21 mouse cellular contexts compared by ENCODE assay signal in the genomic region with DNA sequence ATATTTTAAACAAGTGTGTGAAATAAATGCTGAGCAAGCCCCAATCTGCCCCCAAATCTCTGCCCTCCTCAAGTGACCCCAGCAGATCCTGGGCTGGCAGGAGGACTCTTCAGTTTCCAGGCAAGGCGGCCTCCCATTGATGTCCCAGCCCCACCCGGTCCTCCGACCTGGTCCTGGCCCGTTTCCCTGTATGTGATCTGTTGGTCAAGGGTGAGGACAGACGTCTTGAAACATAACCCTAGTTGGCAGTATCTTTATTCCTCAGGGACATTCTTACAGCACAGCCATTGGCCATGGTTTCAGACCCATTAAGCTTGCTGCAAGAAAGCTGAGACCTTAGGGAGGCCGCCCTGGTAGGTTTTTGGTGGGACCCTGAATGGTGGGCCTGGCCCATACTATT. TPM values are rescaled to one million over a fixed set of nuclear protein-coding genes. Genes with fewer than 3 reads are reported as not detected.
DNase-seq lines count a peak whose midpoint lies in the region; ATAC-seq lines count a peak whose summit lies in the region.
"Had no signal": no experiment of that assay in that cellular context is flagged by ENCODE, and none has a peak within 500 bp of the region (broad histone marks: within the 10 kb centered on the region; RNA-seq: fewer than 3 reads in every experiment).

No protein-coding gene starts in this region.

- no peaks in the 10 kb centered on the region for H3K9me3 ChIP-seq in heart, embryonic 13.5 days
- H3K9me3 ChIP-seq in heart, embryonic 11.5 days (replicated peaks; ENCODE audit: control insufficient read depth, low read length): no peaks in the 10 kb centered on the region
- no peaks in the 10 kb centered on the region for H3K9me3 ChIP-seq in limb, embryonic 10.5 days (replicated peaks)
- H3K9me3 ChIP-seq: embryonic facial prominence, embryonic 12.5 days; forebrain, embryonic 15.5 days; hindbrain, embryonic 12.5 days had no signal

- WGBS in heart, embryonic 13.5 days: 80% methylated on average over 6 of the region's 6 CpGs
- WGBS in heart, embryonic 11.5 days (ENCODE audit: insufficient replicate concordance): 79% methylated on average over 6 of the region's 6 CpGs
- WGBS in limb, embryonic 10.5 days: 91% methylated on average over 6 of the region's 6 CpGs

- DNase-seq in adrenal gland, postnatal 14 days: peak; percentile 69
- no peak for DNase-seq in adrenal gland, postnatal 25 days
- DNase-seq in gastrocnemius, adult 8-10 months (ENCODE audit: low spot score in 2 of 2): peak; percentile 74 to 87
- DNase-seq in limb, embryonic 10.5 days (ENCODE audit: low spot score): no peak
- no peak for DNase-seq in ovary, postnatal 10 days (ENCODE audit: low spot score)
- DNase-seq in cerebellum, postnatal 14 days: no peak
- DNase-seq: adrenal gland, adult 8-10 months; cerebellum, adult 11 months; cerebellum, adult 8-10 months; cerebellum, postnatal 25 days; kidney, adult 11 months; kidney, adult 9 months had no signal

- H3K27me3 ChIP-seq in heart, embryonic 13.5 days (replicated peaks): no peaks in the 10 kb centered on the region
- no peaks in the 10 kb centered on the region for H3K27me3 ChIP-seq in heart, embryonic 11.5 days (ENCODE audit: control insufficient read depth, insufficient read depth, low read length)
- H3K27me3 ChIP-seq in limb, embryonic 10.5 days (ENCODE audit: low read depth, poor library complexity, severe bottlenecking): peaks cover 35% of the 10 kb centered on the region
- H3K27me3 ChIP-seq: embryonic facial prominence, embryonic 12.5 days; forebrain, embryonic 15.5 days; hindbrain, embryonic 12.5 days; Patski had no signal

- no peak overlapping the region for H3K4me2 ChIP-seq in heart, embryonic 13.5 days
- H3K4me2 ChIP-seq in heart, embryonic 11.5 days: no peak overlapping the region
- H3K4me2 ChIP-seq: embryonic facial prominence, embryonic 12.5 days; forebrain, embryonic 15.5 days; hindbrain, embryonic 12.5 days had no signal

- no peak for ATAC-seq in heart, embryonic 13.5 days (ENCODE audit: extremely low read depth, insufficient number of reproducible peaks, low FRiP score, low TSS enrichment)
- ATAC-seq in heart, embryonic 11.5 days (replicated peaks; ENCODE audit: insufficient number of reproducible peaks, low FRiP score, low TSS enrichment): no peak
- ATAC-seq: activated CD4-positive, CD25-positive, alpha-beta regulatory T cell, adult 4 months; forebrain, embryonic 15.5 days; hindbrain, embryonic 16.5 days; Patski had no signal

- no peak overlapping the region for H3K4me3 ChIP-seq in heart, embryonic 13.5 days
- no peak overlapping the region for H3K4me3 ChIP-seq in heart, embryonic 11.5 days (ENCODE audit: low read depth, low read length)
- no peak overlapping the region for H3K4me3 ChIP-seq in limb, embryonic 10.5 days
- H3K4me3 ChIP-seq: embryonic facial prominence, embryonic 12.5 days; forebrain, embryonic 15.5 days; hindbrain, embryonic 12.5 days had no signal

- no peak overlapping the region for H3K9ac ChIP-seq in heart, embryonic 13.5 days
- no peak overlapping the region for H3K9ac ChIP-seq in heart, embryonic 11.5 days (ENCODE audit: low read depth, low read length)
- H3K9ac ChIP-seq: embryonic facial prominence, embryonic 12.5 days; forebrain, embryonic 15.5 days; hindbrain, embryonic 12.5 days had no signal

- H3K36me3 ChIP-seq in heart, embryonic 13.5 days: peaks cover 29% of the 10 kb centered on the region
- H3K36me3 ChIP-seq in heart, embryonic 11.5 days (ENCODE audit: control insufficient read depth, insufficient read depth, low read length): 0 out of 2 replicates have a peak, but pooled peaks cover 4% of the 10 kb centered on the region
- H3K36me3 ChIP-seq in limb, embryonic 10.5 days: peaks cover 51% of the 10 kb centered on the region
- H3K36me3 ChIP-seq: forebrain, embryonic 15.5 days; hindbrain, embryonic 12.5 days had no signal

- peaks cover 97% of the 10 kb centered on the region for H3K4me1 ChIP-seq in heart, embryonic 13.5 days
- peaks cover 69% of the 10 kb centered on the region for H3K4me1 ChIP-seq in heart, embryonic 11.5 days (ENCODE audit: control insufficient read depth, insufficient read depth, low read length)
- H3K4me1 ChIP-seq in limb, embryonic 10.5 days: peaks cover 69% of the 10 kb centered on the region

- peak overlapping the region; percentile 34; the same call in 1 of the 2 replicates for H3K27ac ChIP-seq in heart, embryonic 13.5 days (replicated peaks)
- no peak overlapping the region for H3K27ac ChIP-seq in heart, embryonic 11.5 days (ENCODE audit: low read depth, low read length)
- 0 out of 2 replicates have a peak overlapping the region, but pooled peaks have one; percentile 26 for H3K27ac ChIP-seq in limb, embryonic 10.5 days
- H3K27ac ChIP-seq: embryonic facial prominence, embryonic 12.5 days; forebrain, embryonic 15.5 days; hindbrain, embryonic 12.5 days had no signal

RNA-seq across cellular contexts. Expression of a gene that starts 18.9 kb away (rescaled TPM):
- total RNA-seq in adrenal gland, postnatal 14 days (2021): 1.8 and 7.4 TPM in 2 replicates
- 1.8 and 1.9 TPM in 2 replicates for total RNA-seq in adrenal gland, postnatal 25 days (2021)
- polyA plus RNA-seq in heart, embryonic 13.5 days (2015; fragmentation: Nextera tagmentation; extraction: Ambion mirVana): 15.8 and 17.4 TPM in 2 replicates
- polyA plus RNA-seq in heart, embryonic 11.5 days (2014; fragmentation: Nextera tagmentation; extraction: Ambion mirVana): 24.5 and 24.7 TPM in 2 replicates
- total RNA-seq in gastrocnemius, adult 8-10 months (2022): 1 to 10 TPM; 5.3 to 7.6 (median 5.9) TPM
- 10.3 and 19.3 TPM in 2 replicates for polyA plus RNA-seq in limb, embryonic 10.5 days (2016; fragmentation: Nextera tagmentation; extraction: Ambion mirVana)
- total RNA-seq: granulocyte monocyte progenitor cell, adult 5-6 weeks had no signal
- polyA plus RNA-seq: activated CD4-positive, CD25-positive, alpha-beta regulatory T cell, adult 4 months had no signal

Comparison
In these comparisons a context has a peak if more than half of its experiments do, and no peak if none do; other contexts are left out.
1. DNase-seq: peak in adrenal gland, postnatal 14 days (single experiment) and gastrocnemius, adult 8-10 months (2 of 2); none in adrenal gland, postnatal 25 days (single experiment), limb, embryonic 10.5 days (single experiment), ovary, postnatal 10 days (single experiment) and cerebellum, postnatal 14 days (0 of 2).